Mouse (Mus musculus) midbrain, embryonic 16.5 days (tissue): ENCODE results near the gene Ptma. TPM values are rescaled to one million over a fixed set of nuclear protein-coding genes. Genes with fewer than 3 reads are reported as not detected.
A peak's percentile ranks its signal among the peaks of the same experiment; 100 is the strongest.

Experiments used
- ATAC-seq: fragments of 200-750 bp; cut with Nextera tagmentation; 2 replicates; pipeline ENCODE4 v1.8.0; 2017; ENCODE audit warnings: moderate TSS enrichment
- H3K27ac ChIP-seq: fragments of 300-500 bp; sonication (generic); 2 replicates; pipeline ENCODE4 v1.5.1; 2014; ENCODE audit warnings: mild to moderate bottlenecking, low read length, mixed read lengths
- H3K27me3 ChIP-seq: fragments of 300-500 bp; sonication (generic); 2 replicates; pipeline ENCODE4 v1.6.1; 2014; ENCODE audit warnings: low read depth, low read length, mixed read lengths; ENCODE audit not compliant: control insufficient read depth, insufficient read depth
- H3K36me3 ChIP-seq: fragments of 300-500 bp; sonication (generic); 2 replicates; pipeline ENCODE4 v1.6.1; 2014; ENCODE audit warnings: mild to moderate bottlenecking, low read length, moderate library complexity, mixed read lengths; ENCODE audit not compliant: control insufficient read depth, insufficient read depth
- H3K4me1 ChIP-seq: fragments of 300-500 bp; sonication (generic); 2 replicates; pipeline ENCODE4 v1.6.1; 2014; ENCODE audit warnings: mild to moderate bottlenecking, low read length, mixed read lengths; ENCODE audit not compliant: control insufficient read depth, insufficient read depth
- H3K4me2 ChIP-seq: fragments of 300-500 bp; sonication (generic); 2 replicates; pipeline ENCODE4 v1.6.1; 2014; ENCODE audit warnings: mild to moderate bottlenecking, low read length, mixed read lengths
- H3K4me3 ChIP-seq: fragments of 300-500 bp; sonication (generic); 2 replicates; pipeline ENCODE4 v1.5.1; 2014; ENCODE audit warnings: low read depth, mild to moderate bottlenecking, low read length, moderate library complexity, mixed read lengths
- H3K9ac ChIP-seq: fragments of 300-500 bp; sonication (generic); 2 replicates; pipeline ENCODE4 v1.6.1; 2014; ENCODE audit warnings: low read depth, low read length, mixed read lengths
- H3K9me3 ChIP-seq: fragments of 300-500 bp; sonication (generic); replicated peaks from 2 replicates; pipeline ENCODE4 v1.6.1; 2014; ENCODE audit warnings: mild to moderate bottlenecking, low read length, mixed read lengths; ENCODE audit not compliant: control insufficient read depth, poor library complexity, severe bottlenecking
- WGBS: fragments of 180-500 bp; shearing (Covaris S2); extraction: QIAGEN DNeasy Blood & Tissue Kit; methylation state at CpG from one replicate; pipeline ENCODE4 v1.1.7; 2014; 5-methylcytosine and 5-hydroxymethylcytosine counted together
- polyA plus RNA-seq: library from polyadenylated mRNA; unstranded; fragments of >200 nt; fragmentation: Nextera tagmentation; extraction: Ambion mirVana; gene quantifications from 2 replicates; pipeline ENCODE4 v1.2.1, GENCODE M21; 2015

The Ptma gene
- polyA plus RNA-seq, 1 experiment from 2014 or later, result 1,375 TPM

DNA sequence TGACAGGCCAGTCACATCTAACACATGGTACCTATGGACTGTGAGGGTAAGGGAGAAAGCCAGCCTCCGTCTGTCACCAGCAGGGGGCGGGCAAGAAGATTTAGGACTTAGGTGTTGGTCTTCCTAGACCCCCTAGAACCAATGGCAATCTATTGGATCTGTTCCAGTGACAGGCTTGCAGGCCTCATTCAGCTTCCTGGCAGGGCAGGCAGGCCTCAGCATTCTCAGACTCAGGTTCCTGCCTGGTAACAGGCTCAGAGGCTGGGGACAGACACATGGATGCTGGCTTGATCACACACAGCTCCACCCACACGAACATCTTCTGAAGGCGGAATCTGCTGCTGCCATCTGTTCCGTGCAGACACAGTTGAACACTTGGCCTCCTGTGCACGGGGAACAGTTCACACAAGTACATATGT, 25.4 kb upstream of the Ptma start:
- Histone ChIP-seq H3K4me3 (no peak overlapping the region), H3K4me1 (peaks cover 32% of the 10 kb centered on the region), H3K27me3 (no peaks in the 10 kb centered on the region), H3K36me3 (no peaks in the 10 kb centered on the region), H3K27ac (peak overlapping the region; percentile 13; the same call in 1 of the 2 replicates), H3K9ac (no peak overlapping the region), H3K9me3 (no peaks in the 10 kb centered on the region), H3K4me2 (no peak overlapping the region)
- no peak for ATAC-seq
- 28% methylated on average over 6 of the region's 6 CpGs for WGBS

GRCm38 (mm10) chr1:86501559-86501958, 25.0 kb upstream of the Ptma start:
- ATAC-seq, result 0 out of 2 replicates have a peak, but pooled peaks have one; percentile 1
- no peaks in the 10 kb centered on the region for H3K9me3 ChIP-seq
- no peak overlapping the region for H3K4me3 ChIP-seq
- H3K27ac ChIP-seq, result peak overlapping the region; percentile 77
- peak overlapping the region; percentile 34 for H3K4me2 ChIP-seq
- WGBS, result 1% methylated on average over 4 of the region's 4 CpGs
- 0 out of 2 replicates have a peak overlapping the region, but pooled peaks have one; percentile 11 for H3K9ac ChIP-seq
- H3K4me1 ChIP-seq, result peaks cover 32% of the 10 kb centered on the region
- no peaks in the 10 kb centered on the region for H3K27me3 ChIP-seq
- no peaks in the 10 kb centered on the region for H3K36me3 ChIP-seq

- Histone ChIP-seq H3K27me3 (no peaks in the 10 kb centered on the region), H3K9ac (peak overlapping the region; percentile 31), H3K4me1 (peaks cover 32% of the 10 kb centered on the region), H3K27ac (peak overlapping the region; percentile 85), H3K4me3 (no peak overlapping the region), H3K4me2 (peak overlapping the region; percentile 34; the same call in 1 of the 2 replicates), H3K9me3 (no peaks in the 10 kb centered on the region), H3K36me3 (no peaks in the 10 kb centered on the region)
- 16% methylated on average over 15 of the region's 17 CpGs for WGBS
- ATAC-seq, result no peak
Measured at GRCm38 (mm10) chr1:86502221-86503048, 24.1 kb upstream of the Ptma start.

- no peak; the same call in 1 of the 2 replicates for ATAC-seq
- Histone ChIP-seq H3K27me3 (no peaks in the 10 kb centered on the region), H3K36me3 (no peaks in the 10 kb centered on the region), H3K27ac (peak overlapping the region; percentile 85), H3K4me2 (peak overlapping the region; percentile 75), H3K4me1 (peaks cover 32% of the 10 kb centered on the region), H3K4me3 (peak overlapping the region; percentile 39), H3K9me3 (no peaks in the 10 kb centered on the region), H3K9ac (peak overlapping the region; percentile 66; the same call in 1 of the 2 replicates)
- WGBS, result 13% methylated on average over 16 of the region's 16 CpGs
Measured at GRCm38 (mm10) chr1:86503165-86503747, 23.3 kb upstream of the Ptma start.

GRCm38 (mm10) chr1:86503906-86504696, 22.4 kb upstream of the Ptma start:
- Histone ChIP-seq H3K9ac (peak overlapping the region; percentile 66), H3K36me3 (no peaks in the 10 kb centered on the region), H3K9me3 (no peaks in the 10 kb centered on the region), H3K4me1 (peaks cover 32% of the 10 kb centered on the region), H3K4me2 (peak overlapping the region; percentile 75), H3K27ac (peak overlapping the region; percentile 85), H3K27me3 (no peaks in the 10 kb centered on the region), H3K4me3 (peak overlapping the region; percentile 39)
- ATAC-seq, result peak; percentile 88
- 0% methylated on average over 61 of the region's 64 CpGs for WGBS

DNA sequence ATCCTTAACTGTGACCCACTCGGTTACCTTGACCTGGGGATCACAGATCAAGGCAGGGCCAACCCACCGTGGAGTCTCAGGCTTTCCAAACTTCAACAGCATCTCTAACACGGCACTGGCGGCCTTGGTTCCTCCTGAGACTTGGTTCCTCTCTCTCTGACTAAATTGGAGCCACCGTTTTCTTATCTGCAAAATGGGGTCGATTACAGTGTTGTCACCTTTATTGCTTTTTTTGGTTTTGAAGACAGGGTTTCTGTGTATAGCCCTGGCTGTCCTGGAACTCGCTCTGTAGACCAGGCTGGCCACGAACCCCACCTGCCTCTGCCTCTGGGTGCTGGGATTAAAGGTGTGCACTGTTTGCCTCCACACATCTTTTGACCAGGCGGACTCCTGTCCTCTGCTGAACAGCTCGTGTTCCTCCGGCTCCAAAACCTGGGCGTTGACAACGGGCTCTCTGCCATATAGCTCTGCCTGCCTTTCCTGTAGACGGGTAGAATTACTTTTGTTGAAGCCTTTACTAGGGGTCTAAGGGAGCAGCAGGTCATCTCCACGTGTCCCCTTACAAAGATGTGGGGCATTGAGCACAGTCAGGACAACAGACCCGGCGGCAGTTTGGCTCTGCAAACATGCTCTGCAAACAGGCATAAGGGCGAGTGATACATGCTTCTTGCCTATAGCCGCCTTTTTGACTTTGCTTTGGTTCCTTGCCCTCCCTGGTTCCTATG, 21.7 kb upstream of the Ptma start:
- H3K36me3 ChIP-seq, result no peaks in the 10 kb centered on the region
- no peaks in the 10 kb centered on the region for H3K9me3 ChIP-seq
- H3K4me2 ChIP-seq, result peak overlapping the region; percentile 75
- WGBS, result 16% methylated on average over 19 of the region's 19 CpGs
- H3K27me3 ChIP-seq, result no peaks in the 10 kb centered on the region
- peak overlapping the region; percentile 66 for H3K9ac ChIP-seq
- peak overlapping the region; percentile 39 for H3K4me3 ChIP-seq
- ATAC-seq, result no peak
- peak overlapping the region; percentile 85 for H3K27ac ChIP-seq
- H3K4me1 ChIP-seq, result peaks cover 36% of the 10 kb centered on the region

DNA sequence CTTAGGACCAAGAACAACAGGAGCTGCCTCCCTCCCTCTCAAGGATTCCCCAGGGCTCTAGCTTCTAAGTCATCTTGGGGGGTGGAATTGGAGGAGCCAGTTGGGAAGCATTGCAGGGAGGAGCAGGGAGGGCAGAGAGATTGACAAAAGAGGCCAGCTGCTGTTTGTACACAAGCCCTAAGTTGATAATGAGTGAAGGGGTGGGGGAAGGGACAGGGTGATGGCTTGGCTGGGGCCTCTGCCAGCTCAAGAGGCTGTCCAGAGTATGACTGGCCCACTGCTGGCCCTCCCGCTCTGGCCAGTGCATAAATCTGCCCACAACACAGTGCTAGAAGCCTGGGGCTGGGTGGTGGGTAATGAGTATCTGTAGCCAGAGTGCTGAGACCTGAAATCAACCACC, 21.1 kb upstream of the Ptma start:
- Histone ChIP-seq H3K4me2 (peak overlapping the region; percentile 75), H3K4me1 (peaks cover 36% of the 10 kb centered on the region), H3K4me3 (no peak overlapping the region), H3K27me3 (no peaks in the 10 kb centered on the region), H3K27ac (peak overlapping the region; percentile 85), H3K9ac (peak overlapping the region; percentile 66), H3K36me3 (no peaks in the 10 kb centered on the region), H3K9me3 (no peaks in the 10 kb centered on the region)
- ATAC-seq, result no peak
- 38% methylated on average over 1 of the region's 1 CpGs for WGBS

DNA sequence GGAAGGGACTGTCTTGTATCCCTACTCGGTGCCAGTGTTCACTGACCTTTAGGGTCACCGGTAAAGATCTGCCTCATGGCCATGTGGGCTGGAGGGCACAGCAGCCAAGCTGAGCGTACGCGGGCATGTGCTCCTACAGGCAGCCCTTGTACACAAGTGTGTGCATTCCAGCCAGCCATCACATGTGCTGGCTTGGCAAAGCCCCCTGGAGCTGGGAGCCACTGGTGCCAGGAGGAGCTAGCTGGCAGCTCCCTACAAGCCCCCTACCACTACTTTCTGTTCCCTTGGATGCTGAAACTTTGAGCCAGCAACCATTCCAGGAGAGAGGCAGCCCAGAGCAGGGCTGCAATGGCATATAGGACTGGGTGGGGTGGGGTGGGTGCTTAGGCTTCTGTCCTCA, 20.1 kb upstream of the Ptma start:
- Histone ChIP-seq H3K27me3 (no peaks in the 10 kb centered on the region), H3K4me2 (no peak overlapping the region), H3K9me3 (no peaks in the 10 kb centered on the region), H3K36me3 (no peaks in the 10 kb centered on the region), H3K27ac (peak overlapping the region; percentile 15; the same call in 1 of the 2 replicates), H3K9ac (peak overlapping the region; percentile 36; the same call in 1 of the 2 replicates), H3K4me1 (peaks cover 36% of the 10 kb centered on the region), H3K4me3 (no peak overlapping the region)
- WGBS, result 78% methylated on average over 5 of the region's 5 CpGs
- ATAC-seq, result no peak
